Mouse (Mus musculus) induced T-regulatory cell, adult 2 months (primary cell): ENCODE measurements at regions not wholly inside any gene's neighbourhood (a gene's known extent, or its start where the extent isn't known, plus 50 kb on each side); places are given as distances from the start of the nearest gene placed in this dataset.

Experiments
- DNase-seq: peaks from one replicate; pipeline ENCODE4 v3.0.0-alpha.2; 2012; ENCODE audit warnings: low read depth

- DNase-seq, result no peak
These were observed 150.4 kb upstream of the Kcnab2 start for GRCm38 (mm10) chr4:152628111-152628510.

GRCm38 (mm10) chr4:152625032-152626003, 147.6 kb upstream of the Kcnab2 start:
- DNase-seq, result peak; percentile 33

- no peak for DNase-seq
These were observed 144.5 kb upstream of the Kcnab2 start for GRCm38 (mm10) chr4:152622022-152622777.

GRCm38 (mm10) chr4:152617636-152618035, 140.0 kb upstream of the Kcnab2 start:
- no peak for DNase-seq

- no peak for DNase-seq
These were observed 137.5 kb upstream of the Kcnab2 start for GRCm38 (mm10) chr4:152615155-152615554.

- DNase-seq, result no peak
These were observed 136.9 kb upstream of the Kcnab2 start for GRCm38 (mm10) chr4:152614356-152615100.
